Comparison of ENCODE assay signal across 14 mouse cellular contexts in genomic region chr5:75861916-75862629, GRCm38 (mm10).
A peak's percentile ranks its signal among the peaks of the same experiment; 100 is the strongest.
DNase-seq lines count a peak whose midpoint lies in the region; ATAC-seq and TF ChIP-seq lines count a peak whose summit lies in the region.
"Had no signal": no experiment of that assay in that cellular context is flagged by ENCODE, and none has a peak within 500 bp of the region (broad histone marks: within the 10 kb centered on the region; RNA-seq: fewer than 3 reads in every experiment).

No protein-coding gene starts in this region.

- no peak overlapping the region for H3K27ac ChIP-seq in forebrain, embryonic 11.5 days (ENCODE audit: low read depth, low read length)
- no peak overlapping the region for H3K27ac ChIP-seq in forebrain, embryonic 10.5 days
- H3K27ac ChIP-seq in midbrain, embryonic 12.5 days (replicated peaks) = 0 out of 2 replicates have a peak overlapping the region, but pooled peaks have one; percentile 25
- no peak overlapping the region for H3K27ac ChIP-seq in midbrain, postnatal 0 days (ENCODE audit: low read depth, low read length)
- no peak overlapping the region for H3K27ac ChIP-seq in limb, embryonic 10.5 days
- H3K27ac ChIP-seq: embryonic facial prominence, embryonic 15.5 days; left cerebral cortex, adult 2 months had no signal

- peak; percentile 55 for ATAC-seq in forebrain, embryonic 11.5 days (replicated peaks; ENCODE audit: low FRiP score)
- 0 out of 2 replicates have a peak, but pooled peaks have one; percentile 38 for ATAC-seq in midbrain, embryonic 12.5 days (ENCODE audit: low FRiP score, low read depth)
- ATAC-seq in midbrain, postnatal 0 days (ENCODE audit: low FRiP score) = no peak
- ATAC-seq: activated CD4-positive, CD25-positive, alpha-beta regulatory T cell, adult 4 months; liver, postnatal 0 days had no signal

- no peaks in the 10 kb centered on the region for H3K27me3 ChIP-seq in forebrain, embryonic 11.5 days (ENCODE audit: control insufficient read depth, insufficient read depth, low read length)
- peaks cover 29% of the 10 kb centered on the region for H3K27me3 ChIP-seq in forebrain, embryonic 10.5 days (ENCODE audit: poor library complexity, severe bottlenecking)
- H3K27me3 ChIP-seq in midbrain, embryonic 12.5 days = peaks cover 53% of the 10 kb centered on the region
- H3K27me3 ChIP-seq in midbrain, postnatal 0 days (ENCODE audit: insufficient read depth, low read length) = 0 out of 2 replicates have a peak, but pooled peaks cover 4% of the 10 kb centered on the region
- H3K27me3 ChIP-seq in limb, embryonic 10.5 days (ENCODE audit: low read depth, poor library complexity, severe bottlenecking) = no peaks in the 10 kb centered on the region
- H3K27me3 ChIP-seq: embryonic facial prominence, embryonic 15.5 days; Patski had no signal

- H3K9ac ChIP-seq in forebrain, embryonic 11.5 days (ENCODE audit: low read length) = no peak overlapping the region
- no peak overlapping the region for H3K9ac ChIP-seq in midbrain, embryonic 12.5 days (replicated peaks)
- H3K9ac ChIP-seq in midbrain, postnatal 0 days (replicated peaks; ENCODE audit: low read length, poor library complexity, severe bottlenecking) = no peak overlapping the region
- H3K9ac ChIP-seq: embryonic facial prominence, embryonic 15.5 days; liver, postnatal 0 days had no signal

- peaks cover 2% of the 10 kb centered on the region; the same call in 1 of the 2 replicates for H3K4me1 ChIP-seq in forebrain, embryonic 11.5 days (replicated peaks; ENCODE audit: control insufficient read depth, insufficient read depth, low read length)
- H3K4me1 ChIP-seq in forebrain, embryonic 10.5 days = peaks cover 24% of the 10 kb centered on the region
- H3K4me1 ChIP-seq in midbrain, embryonic 12.5 days = peaks cover 14% of the 10 kb centered on the region; the same call in 1 of the 2 replicates
- no peaks in the 10 kb centered on the region for H3K4me1 ChIP-seq in midbrain, postnatal 0 days (ENCODE audit: insufficient read depth, low read length)
- H3K4me1 ChIP-seq in limb, embryonic 10.5 days = no peaks in the 10 kb centered on the region
- H3K4me1 ChIP-seq: embryonic facial prominence, embryonic 15.5 days had no signal

- H3K36me3 ChIP-seq in forebrain, embryonic 11.5 days (ENCODE audit: control insufficient read depth, insufficient read depth, low read length) = no peaks in the 10 kb centered on the region
- H3K36me3 ChIP-seq in forebrain, embryonic 10.5 days (replicated peaks) = no peaks in the 10 kb centered on the region
- H3K36me3 ChIP-seq in midbrain, embryonic 12.5 days = no peaks in the 10 kb centered on the region
- no peaks in the 10 kb centered on the region for H3K36me3 ChIP-seq in midbrain, postnatal 0 days (ENCODE audit: insufficient read depth, low read length)
- no peaks in the 10 kb centered on the region for H3K36me3 ChIP-seq in limb, embryonic 10.5 days
- H3K36me3 ChIP-seq: embryonic facial prominence, embryonic 15.5 days had no signal

- no peak for DNase-seq in forebrain, embryonic 11.5 days (ENCODE audit: low spot score)
- no peak for DNase-seq in forebrain, embryonic 10.5 days (ENCODE audit: extremely low spot score, low spot score)
- DNase-seq in midbrain, postnatal 0 days (ENCODE audit: low spot score) = no peak
- DNase-seq in limb, embryonic 10.5 days (ENCODE audit: low spot score) = peak; percentile 14
- no peak for DNase-seq in urinary bladder, adult 2 months (ENCODE audit: low spot score)
- DNase-seq in frontal cortex, postnatal 36 days (ENCODE audit: low spot score in 2 of 2) = no peak
- DNase-seq in layer of hippocampus, postnatal 36 days = no peak
- DNase-seq: cerebellum, adult 11-12 months had no signal

- H3K4me2 ChIP-seq in forebrain, embryonic 11.5 days (ENCODE audit: low read depth, low read length, severe bottlenecking) = no peak overlapping the region
- H3K4me2 ChIP-seq in midbrain, embryonic 12.5 days (replicated peaks) = peak overlapping the region; percentile 15; the same call in 1 of the 2 replicates
- H3K4me2 ChIP-seq in midbrain, postnatal 0 days (ENCODE audit: low read depth, low read length, poor library complexity, severe bottlenecking) = no peak overlapping the region
- H3K4me2 ChIP-seq: embryonic facial prominence, embryonic 15.5 days had no signal

- TF ChIP-seq CTCF in midbrain, postnatal 0 days (IDR thresholded peaks at IDR 0.05) = no peak

- WGBS in forebrain, embryonic 11.5 days = 15% methylated on average over 8 of the region's 8 CpGs
- WGBS in forebrain, embryonic 10.5 days = 32% methylated on average over 8 of the region's 8 CpGs
- WGBS in midbrain, embryonic 12.5 days = 12% methylated on average over 8 of the region's 8 CpGs
- 13% methylated on average over 8 of the region's 8 CpGs for WGBS in midbrain, postnatal 0 days
- WGBS in limb, embryonic 10.5 days = 57% methylated on average over 8 of the region's 8 CpGs

- H3K9me3 ChIP-seq in forebrain, embryonic 11.5 days (ENCODE audit: control insufficient read depth, low read length) = no peaks in the 10 kb centered on the region
- H3K9me3 ChIP-seq in forebrain, embryonic 10.5 days = peaks cover 12% of the 10 kb centered on the region; the same call in 1 of the 2 replicates
- H3K9me3 ChIP-seq in midbrain, embryonic 12.5 days = peaks cover 4% of the 10 kb centered on the region; the same call in 1 of the 2 replicates
- no peaks in the 10 kb centered on the region for H3K9me3 ChIP-seq in midbrain, postnatal 0 days (ENCODE audit: low read length)
- H3K9me3 ChIP-seq in limb, embryonic 10.5 days (replicated peaks) = no peaks in the 10 kb centered on the region
- H3K9me3 ChIP-seq: embryonic facial prominence, embryonic 15.5 days had no signal

- H3K4me3 ChIP-seq in forebrain, embryonic 11.5 days (ENCODE audit: low read depth, low read length) = no peak overlapping the region
- no peak overlapping the region for H3K4me3 ChIP-seq in forebrain, embryonic 10.5 days
- H3K4me3 ChIP-seq in midbrain, embryonic 12.5 days = no peak overlapping the region
- no peak overlapping the region for H3K4me3 ChIP-seq in midbrain, postnatal 0 days (ENCODE audit: low read depth, low read length)
- H3K4me3 ChIP-seq in limb, embryonic 10.5 days = no peak overlapping the region
- H3K4me3 ChIP-seq: embryonic facial prominence, embryonic 15.5 days; left cerebral cortex, adult 2 months had no signal
